Mouse (Mus musculus): Measurements from ENCODE around the gene Prkce. TPM values are rescaled to one million over a fixed set of nuclear protein-coding genes. Genes with fewer than 3 reads are reported as not detected.

Gene Prkce
- polyA plus RNA-seq, 1 experiment: 1.9 TPM

DNA sequence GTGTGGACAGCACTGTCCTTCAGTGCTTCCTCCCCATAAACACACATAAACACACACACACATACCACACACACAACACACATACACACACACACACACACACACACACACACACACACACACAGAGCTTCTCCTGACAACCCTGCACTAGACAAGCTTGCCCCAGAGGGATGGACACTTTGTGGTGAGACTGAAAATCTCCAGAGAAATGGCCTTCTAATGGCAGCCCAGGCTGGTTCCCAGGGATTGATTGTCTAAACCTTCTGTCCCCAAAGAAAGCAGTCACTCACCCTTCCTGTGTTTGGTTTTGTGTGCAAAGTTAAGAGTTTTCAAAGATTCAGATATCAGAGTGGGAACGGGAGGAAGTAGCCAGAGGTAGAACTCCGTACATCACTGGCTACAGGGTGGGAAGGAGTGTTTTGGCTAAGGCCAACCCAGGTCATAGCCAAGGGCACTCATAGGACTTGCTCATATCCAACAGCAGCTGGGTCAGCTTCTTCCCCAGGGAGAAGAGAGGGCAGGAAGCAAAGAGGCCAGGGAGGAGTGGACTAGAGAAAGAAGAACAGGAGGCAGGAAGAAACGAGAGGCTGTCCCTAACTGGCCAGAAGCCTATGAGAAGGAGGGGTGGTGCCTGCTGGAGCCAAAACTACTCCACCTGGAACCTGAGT lies 450.1 kb downstream of the Prkce start:
- no peaks in the 10 kb centered on the region for H3K27me3 ChIP-seq (ENCODE audit: control insufficient read depth, insufficient read depth, insufficient read length)
- no peaks in the 10 kb centered on the region for H3K36me3 ChIP-seq (ENCODE audit: control insufficient read depth, insufficient read depth)
- no peak overlapping the region for H3ac ChIP-seq (ENCODE audit: control insufficient read depth, insufficient read length)
- no peak overlapping the region for H3K4me3 ChIP-seq
- TF ChIP-seq USF1 (IDR thresholded peaks at IDR 0.05; ENCODE audit: low read depth) (no peak), MYOD1 (IDR thresholded peaks at IDR 0.05; ENCODE audit: control insufficient read depth in 1 of 3, insufficient read length in 2 of 3, low read depth in 2 of 3) (no peak), CEBPB (IDR thresholded peaks at IDR 0.05; ENCODE audit: insufficient read depth, poor library complexity, severe bottlenecking) (no peak), POLR2AphosphoS2 (IDR thresholded peaks at IDR 0.05; ENCODE audit: insufficient read length, low read depth) (no peak), E2F4 (IDR thresholded peaks at IDR 0.05; ENCODE audit: insufficient read depth) (no peak), REST (IDR thresholded peaks at IDR 0.05; ENCODE audit: insufficient read depth, insufficient read length) (no peak), SRF (IDR thresholded peaks at IDR 0.05; ENCODE audit: control insufficient read depth, insufficient read length, low read depth) (no peak), TCF12 (IDR thresholded peaks at IDR 0.05; ENCODE audit: insufficient read depth, poor library complexity, severe bottlenecking) (no peak), POLR2A (IDR thresholded peaks at IDR 0.05; ENCODE audit: insufficient read length, low read depth) (no peak), MYOG (IDR thresholded peaks at IDR 0.05; ENCODE audit: control insufficient read depth in 1 of 3, insufficient read depth in 1 of 3, insufficient read length in 2 of 3, low read depth in 2 of 3) (no peak), TCF3 (IDR thresholded peaks at IDR 0.05; ENCODE audit: insufficient read length, low read depth) (no peak), MAX (IDR thresholded peaks at IDR 0.05; ENCODE audit: low read depth) (no peak)
- H3K79me2 ChIP-seq (ENCODE audit: control insufficient read depth, insufficient read depth): no peaks in the 10 kb centered on the region
- H3K4me2 ChIP-seq (ENCODE audit: low read depth): no peak overlapping the region

DNA sequence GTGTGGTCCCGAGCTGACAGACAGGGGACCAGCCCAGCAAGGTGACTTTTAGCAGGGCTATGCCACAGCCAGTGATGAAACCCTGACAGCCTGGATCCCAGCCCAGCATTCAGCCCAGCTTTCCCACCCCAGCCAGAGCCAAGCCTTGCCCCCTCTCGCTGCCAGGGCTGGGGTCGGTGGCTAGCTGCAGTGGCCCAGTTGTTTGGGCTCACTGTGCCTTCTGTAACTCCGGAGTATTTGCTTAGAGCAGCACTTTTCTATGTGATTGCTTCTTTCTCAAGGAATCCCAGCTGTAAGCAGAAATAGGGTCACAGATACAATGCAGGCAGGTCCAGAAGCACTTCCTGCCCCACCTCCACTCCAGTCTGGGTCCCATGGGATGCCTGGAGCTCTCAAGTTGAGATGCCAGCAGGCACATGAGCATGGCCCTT lies 450.9 kb downstream of the Prkce start:
- Histone ChIP-seq H3K79me2 (ENCODE audit: control insufficient read depth, insufficient read depth) (no peaks in the 10 kb centered on the region), H3K4me2 (ENCODE audit: low read depth) (no peak overlapping the region), H3K36me3 (ENCODE audit: control insufficient read depth, insufficient read depth) (no peaks in the 10 kb centered on the region), H3K4me3 (no peak overlapping the region), H3K27me3 (ENCODE audit: control insufficient read depth, insufficient read depth, insufficient read length) (no peaks in the 10 kb centered on the region), H3ac (ENCODE audit: control insufficient read depth, insufficient read length) (no peak overlapping the region)
- no peak for TF ChIP-seq MAX (IDR thresholded peaks at IDR 0.05; ENCODE audit: low read depth)
- TF ChIP-seq MYOG (IDR thresholded peaks at IDR 0.05; ENCODE audit: control insufficient read depth in 1 of 3, insufficient read depth in 1 of 3, insufficient read length in 2 of 3, low read depth in 2 of 3): no peak
- no peak for TF ChIP-seq POLR2AphosphoS2 (IDR thresholded peaks at IDR 0.05; ENCODE audit: insufficient read length, low read depth)
- TF ChIP-seq USF1 (IDR thresholded peaks at IDR 0.05; ENCODE audit: low read depth): no peak
- TF ChIP-seq TCF3 (IDR thresholded peaks at IDR 0.05; ENCODE audit: insufficient read length, low read depth): no peak
- no peak for TF ChIP-seq E2F4 (IDR thresholded peaks at IDR 0.05; ENCODE audit: insufficient read depth)
- TF ChIP-seq POLR2A (IDR thresholded peaks at IDR 0.05; ENCODE audit: insufficient read length, low read depth): no peak
- no peak for TF ChIP-seq REST (IDR thresholded peaks at IDR 0.05; ENCODE audit: insufficient read depth, insufficient read length)
- TF ChIP-seq MYOD1 (IDR thresholded peaks at IDR 0.05; ENCODE audit: control insufficient read depth in 1 of 3, insufficient read length in 2 of 3, low read depth in 2 of 3): no peak
- no peak for TF ChIP-seq TCF12 (IDR thresholded peaks at IDR 0.05; ENCODE audit: insufficient read depth, poor library complexity, severe bottlenecking)

GRCm38 (mm10) chr17:86622862-86623261 lies 455.3 kb downstream of the Prkce start:
- Histone ChIP-seq H3K27me3 (ENCODE audit: control insufficient read depth, insufficient read depth, insufficient read length) (no peaks in the 10 kb centered on the region), H3K4me3 (no peak overlapping the region), H3K36me3 (ENCODE audit: control insufficient read depth, insufficient read depth) (no peaks in the 10 kb centered on the region), H3ac (ENCODE audit: control insufficient read depth, insufficient read length) (no peak overlapping the region), H3K4me2 (ENCODE audit: low read depth) (no peak overlapping the region), H3K79me2 (ENCODE audit: control insufficient read depth, insufficient read depth) (no peaks in the 10 kb centered on the region)
- TF ChIP-seq TCF12 (IDR thresholded peaks at IDR 0.05; ENCODE audit: insufficient read depth, poor library complexity, severe bottlenecking) (no peak), REST (IDR thresholded peaks at IDR 0.05; ENCODE audit: insufficient read depth, insufficient read length) (no peak), USF1 (IDR thresholded peaks at IDR 0.05; ENCODE audit: low read depth) (no peak), MAX (IDR thresholded peaks at IDR 0.05; ENCODE audit: low read depth) (no peak), POLR2A (IDR thresholded peaks at IDR 0.05; ENCODE audit: insufficient read length, low read depth) (no peak), CEBPB (IDR thresholded peaks at IDR 0.05; ENCODE audit: insufficient read depth, poor library complexity, severe bottlenecking) (no peak), POLR2AphosphoS2 (IDR thresholded peaks at IDR 0.05; ENCODE audit: insufficient read length, low read depth) (no peak), E2F4 (IDR thresholded peaks at IDR 0.05; ENCODE audit: insufficient read depth) (no peak), TCF3 (IDR thresholded peaks at IDR 0.05; ENCODE audit: insufficient read length, low read depth) (no peak), MYOG (IDR thresholded peaks at IDR 0.05; ENCODE audit: control insufficient read depth in 1 of 3, insufficient read depth in 1 of 3, insufficient read length in 2 of 3, low read depth in 2 of 3) (no peak), SRF (IDR thresholded peaks at IDR 0.05; ENCODE audit: control insufficient read depth, insufficient read length, low read depth) (no peak), MYOD1 (IDR thresholded peaks at IDR 0.05; ENCODE audit: control insufficient read depth in 1 of 3, insufficient read length in 2 of 3, low read depth in 2 of 3) (no peak)

DNA sequence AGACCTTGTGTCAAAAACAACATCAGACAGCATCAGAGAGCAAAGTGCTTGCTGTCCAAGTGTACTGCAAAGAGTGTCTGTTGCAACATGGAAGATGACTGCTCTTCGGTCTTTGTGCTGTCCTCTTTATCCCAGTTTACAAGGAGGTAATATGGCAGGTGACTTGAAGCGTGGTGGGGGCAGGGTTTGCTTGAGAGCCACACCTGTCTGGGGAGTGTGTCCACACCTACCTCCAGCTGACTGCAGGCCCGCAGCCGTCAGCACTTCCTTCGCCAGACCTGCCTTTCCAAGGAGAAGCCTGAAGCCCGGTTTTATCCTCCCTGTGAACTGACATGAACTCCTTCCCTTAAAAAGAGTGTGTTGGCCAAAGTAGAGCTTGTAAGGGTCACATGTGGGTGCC lies 458.9 kb downstream of the Prkce start:
- TF ChIP-seq SRF (IDR thresholded peaks at IDR 0.05; ENCODE audit: control insufficient read depth, insufficient read length, low read depth) (no peak), TCF12 (IDR thresholded peaks at IDR 0.05; ENCODE audit: insufficient read depth, poor library complexity, severe bottlenecking) (no peak), POLR2A (IDR thresholded peaks at IDR 0.05; ENCODE audit: insufficient read length, low read depth) (no peak), CEBPB (IDR thresholded peaks at IDR 0.05; ENCODE audit: insufficient read depth, poor library complexity, severe bottlenecking) (no peak), MYOD1 (IDR thresholded peaks at IDR 0.05; ENCODE audit: control insufficient read depth in 1 of 3, insufficient read length in 2 of 3, low read depth in 2 of 3) (no peak), MYOG (IDR thresholded peaks at IDR 0.05; ENCODE audit: control insufficient read depth in 1 of 3, insufficient read depth in 1 of 3, insufficient read length in 2 of 3, low read depth in 2 of 3) (no peak), REST (IDR thresholded peaks at IDR 0.05; ENCODE audit: insufficient read depth, insufficient read length) (no peak), USF1 (IDR thresholded peaks at IDR 0.05; ENCODE audit: low read depth) (no peak), E2F4 (IDR thresholded peaks at IDR 0.05; ENCODE audit: insufficient read depth) (no peak), TCF3 (IDR thresholded peaks at IDR 0.05; ENCODE audit: insufficient read length, low read depth) (no peak)
- Histone ChIP-seq H3K79me2 (ENCODE audit: control insufficient read depth, insufficient read depth) (no peaks in the 10 kb centered on the region), H3ac (ENCODE audit: control insufficient read depth, insufficient read length) (no peak overlapping the region), H3K4me2 (ENCODE audit: low read depth) (no peak overlapping the region), H3K4me3 (no peak overlapping the region), H3K36me3 (ENCODE audit: control insufficient read depth, insufficient read depth) (no peaks in the 10 kb centered on the region), H3K27me3 (ENCODE audit: control insufficient read depth, insufficient read depth, insufficient read length) (no peaks in the 10 kb centered on the region)
